Mouse (Mus musculus) liver, postnatal 0 days (tissue): ENCODE data around the gene Barx1.

Source experiments
- CTCF ChIP-seq: sonication (generic); IDR thresholded peaks from 2 replicates; pipeline ENCODE4 v1.5.1; 2016; ENCODE audit warnings: antibody characterized with exemption, low read depth
- EP300 ChIP-seq: IDR thresholded peaks from 2 replicates; pipeline ENCODE4 v1.6.1; 2016; ENCODE audit warnings: antibody characterized with exemption, low read depth, mild to moderate bottlenecking

GRCm38 (mm10) chr13:48712675-48713074, 49.9 kb downstream of the Barx1 start:
- TF ChIP-seq CTCF (no peak), EP300 (no peak)
